Mouse (Mus musculus) urinary bladder, postnatal 36 days (tissue): Measurements from ENCODE around the gene Ubac2.
"Not testable (repeated sequence)": the region's sequence is repeated elsewhere in the genome, so short reads cannot be mapped to it uniquely, and the experiment has no call there.

ENCODE experiments used
- DNase-seq, 2 experiments: peaks; one replicate each; pipeline ENCODE4 v3.0.0; 2022; ENCODE audit warnings: low spot score in 2 of 2, mixed read lengths in 1 of 2

The Ubac2 gene

GRCm38 (mm10) chr14:121878176-121878858 is at the start of gene Ubac2:
Ubac2 (plus strand) TSS chr14:121878620.
- DNase-seq, result peak; percentile 96 to 98

- no peak for DNase-seq
These were observed 48.5 kb upstream of the Ubac2 start for GRCm38 (mm10) chr14:121829816-121830442.

GRCm38 (mm10) chr14:121833001-121833520 is 45.4 kb upstream of the Ubac2 start:
- DNase-seq, result no peak

- no peak for DNase-seq
These were observed 40.3 kb upstream of the Ubac2 start for GRCm38 (mm10) chr14:121838161-121838560.

- no peak for DNase-seq
These were observed 38.2 kb upstream of the Ubac2 start for GRCm38 (mm10) chr14:121840217-121840616.

GRCm38 (mm10) chr14:121844486-121844885 is 33.9 kb upstream of the Ubac2 start:
- DNase-seq, result no peak

- no peak for DNase-seq
These were observed 27.2 kb upstream of the Ubac2 start for GRCm38 (mm10) chr14:121851231-121851630.

GRCm38 (mm10) chr14:121852531-121852930 is 25.9 kb upstream of the Ubac2 start:
- no peak for DNase-seq

- DNase-seq, result peak; percentile 56 to 64
These were observed 13.3 kb upstream of the Ubac2 start for GRCm38 (mm10) chr14:121865162-121865561.

GRCm38 (mm10) chr14:121866574-121866973 is 11.8 kb upstream of the Ubac2 start:
- DNase-seq, result no peak

- no peak for DNase-seq
These were observed 9.3 kb upstream of the Ubac2 start for GRCm38 (mm10) chr14:121869111-121869510.

- DNase-seq, result no peak
These were observed 5.7 kb upstream of the Ubac2 start for GRCm38 (mm10) chr14:121872760-121873159.

- no peak for DNase-seq
These were observed 5.2 kb upstream of the Ubac2 start for GRCm38 (mm10) chr14:121873172-121873571.

GRCm38 (mm10) chr14:121873646-121874045 is 4.8 kb upstream of the Ubac2 start:
- no peak for DNase-seq

- DNase-seq, result not testable (repeated sequence)
These were observed 2.2 kb upstream of the Ubac2 start for GRCm38 (mm10) chr14:121876190-121876589.

- DNase-seq, result no peak
These were observed 1.6 kb upstream of the Ubac2 start for GRCm38 (mm10) chr14:121876860-121877259.

GRCm38 (mm10) chr14:121877640-121878039 is 780 bp upstream of the Ubac2 start:
- DNase-seq, result no peak

- DNase-seq, result no peak
These were observed 413 bp downstream of the Ubac2 start for GRCm38 (mm10) chr14:121878859-121879206.

- peak in 1 of 2 experiments; percentile 7 for DNase-seq
These were observed 933 bp downstream of the Ubac2 start for GRCm38 (mm10) chr14:121879266-121879840.

- DNase-seq, result no peak
These were observed 2.8 kb downstream of the Ubac2 start for GRCm38 (mm10) chr14:121881211-121881610.

GRCm38 (mm10) chr14:121884150-121884797 is 5.9 kb downstream of the Ubac2 start:
- peak; percentile 18 to 19 for DNase-seq

GRCm38 (mm10) chr14:121893747-121894146 is 15.3 kb downstream of the Ubac2 start:
- no peak for DNase-seq
